ENCODE assay signal across 10 mouse cellular contexts in genomic region chr7:126781661-126782370, GRCm38 (mm10). TPM values are rescaled to one million over a fixed set of nuclear protein-coding genes. Genes with fewer than 3 reads are reported as not detected.
DNase-seq lines count a peak whose midpoint lies in the region; ATAC-seq and TF ChIP-seq lines count a peak whose summit lies in the region.
"Had no signal": no experiment of that assay in that cellular context is flagged by ENCODE, and none has a peak within 500 bp of the region (broad histone marks: within the 10 kb centered on the region; RNA-seq: fewer than 3 reads in every experiment).

No protein-coding gene starts in this region.

- peak; percentile 55 for DNase-seq in cerebellum, adult 9-11 months
- DNase-seq in cerebellum, postnatal 36 days: no peak
- no peak for DNase-seq in CH12.LX (ENCODE audit: extremely low read depth)
- DNase-seq in hindbrain, embryonic 10.5 days (ENCODE audit: low spot score): peak; percentile 9
- no peak for DNase-seq in frontal cortex, postnatal 14 days (ENCODE audit: low spot score in 2 of 2)
- DNase-seq in spleen, postnatal 14 days (ENCODE audit: low spot score in 2 of 2): no peak
- DNase-seq: kidney, adult 9 months had no signal

- H3K27ac ChIP-seq in CH12.LX (ENCODE audit: insufficient read depth, low read depth): no peak overlapping the region; the same call in 1 of the 2 replicates
- peak overlapping the region; percentile 87 for H3K27ac ChIP-seq in hindbrain, embryonic 10.5 days
- H3K27ac ChIP-seq in liver, embryonic 15.5 days (replicated peaks): peak overlapping the region; percentile 42

- H3K9ac ChIP-seq in CH12.LX (ENCODE audit: insufficient read depth, low read depth): no peak overlapping the region
- H3K9ac ChIP-seq in liver, embryonic 15.5 days: no peak overlapping the region

- H3K36me3 ChIP-seq in CH12.LX (replicated peaks in 1 of 2; ENCODE audit: control insufficient read depth in 1 of 2, insufficient read depth in 1 of 2, low read length in 1 of 2): peaks cover 77 to 89% of the 10 kb centered on the region in 2 experiments
- peaks cover 42% of the 10 kb centered on the region for H3K36me3 ChIP-seq in hindbrain, embryonic 10.5 days
- H3K36me3 ChIP-seq in liver, embryonic 15.5 days (replicated peaks): peaks cover 57% of the 10 kb centered on the region

- H3K79me2 ChIP-seq in CH12.LX (replicated peaks; ENCODE audit: control insufficient read depth, extremely low read depth, insufficient read depth, poor library complexity, severe bottlenecking): peaks cover 2% of the 10 kb centered on the region; the same call in 1 of the 2 replicates

- TF ChIP-seq CTCF in CH12.LX (conservative IDR thresholded peaks at IDR 0.05 in 1 of 2, IDR thresholded peaks at IDR 0.05 in 1 of 2; ENCODE audit: low read depth in 2 of 2, low read length in 2 of 2): no peak

- peaks cover 5% of the 10 kb centered on the region for H3K9me3 ChIP-seq in CH12.LX (replicated peaks; ENCODE audit: low read length)
- H3K9me3 ChIP-seq in hindbrain, embryonic 10.5 days: no peaks in the 10 kb centered on the region
- H3K9me3 ChIP-seq in liver, embryonic 15.5 days (replicated peaks): no peaks in the 10 kb centered on the region
- H3K9me3 ChIP-seq: megakaryocyte, embryonic 14.5 days had no signal

- WGBS in hindbrain, embryonic 10.5 days: 38% methylated on average over 11 of the region's 11 CpGs
- 56% methylated on average over 11 of the region's 11 CpGs for WGBS in liver, embryonic 15.5 days (ENCODE audit: insufficient replicate concordance)

- TF ChIP-seq RAD21 in CH12.LX (IDR thresholded peaks at IDR 0.05; ENCODE audit: low read depth, low read length): no peak

- no peak overlapping the region for H3K4me2 ChIP-seq in CH12.LX (ENCODE audit: insufficient read depth, low read depth, poor library complexity, severe bottlenecking)
- H3K4me2 ChIP-seq in liver, embryonic 15.5 days: no peak overlapping the region

- H3K4me1 ChIP-seq in CH12.LX (ENCODE audit: control insufficient read depth in 1 of 2, insufficient read depth in 2 of 2): peaks cover 11 to 69% of the 10 kb centered on the region in 2 experiments
- H3K4me1 ChIP-seq in hindbrain, embryonic 10.5 days (replicated peaks): peaks cover 55% of the 10 kb centered on the region
- H3K4me1 ChIP-seq in liver, embryonic 15.5 days (replicated peaks): peaks cover 60% of the 10 kb centered on the region

- TF ChIP-seq EP300 in CH12.LX (IDR thresholded peaks at IDR 0.05; ENCODE audit: low read length): no peak

- dilution Hi-C loops in CH12.LX (cut with MboI; ENCODE audit: extremely low pct_ligation_motif_present, extremely low pct_unique_long_range_greater_than_20kb, low sequenced_read_pairs): no loop called here

- in situ Hi-C loops in CH12.LX (cut with MboI; ENCODE audit: low pct_ligation_motif_present, low pct_unique_long_range_greater_than_20kb, low sequenced_read_pairs): loop anchor here (5.0 kb wide), 3 partner anchors 80 to 995 kb away; partner anchors contain the start of gene Setd1a

- no peak for ATAC-seq in liver, embryonic 15.5 days (ENCODE audit: insufficient read depth)
- no peak for ATAC-seq in CD4-positive, CD25-positive, alpha-beta regulatory T cell, adult 4 months

- H3K4me3 ChIP-seq in CH12.LX (replicated peaks in 1 of 3; ENCODE audit: low read depth in 2 of 3, low read length in 2 of 3, poor library complexity in 1 of 3): peak overlapping the region in 1 of 3 experiments; percentile 34
- peak overlapping the region; percentile 57; the same call in 1 of the 2 replicates for H3K4me3 ChIP-seq in hindbrain, embryonic 10.5 days
- H3K4me3 ChIP-seq in liver, embryonic 15.5 days (replicated peaks): no peak overlapping the region
- H3K4me3 ChIP-seq: megakaryocyte, embryonic 14.5 days had no signal

- no peaks in the 10 kb centered on the region for H3K27me3 ChIP-seq in CH12.LX (replicated peaks)
- H3K27me3 ChIP-seq in hindbrain, embryonic 10.5 days (ENCODE audit: insufficient read depth, poor library complexity, severe bottlenecking): no peaks in the 10 kb centered on the region
- no peaks in the 10 kb centered on the region for H3K27me3 ChIP-seq in liver, embryonic 15.5 days
- H3K27me3 ChIP-seq: megakaryocyte, embryonic 14.5 days had no signal

- TF ChIP-seq POLR2A in CH12.LX (IDR thresholded peaks at IDR 0.05; ENCODE audit: low read depth, low read length): 0 out of 2 replicates have a peak, but pooled peaks have one; percentile 8

TF ChIP-seq in CH12.LX, 34 proteins besides CTCF, POLR2A, EP300 and RAD21:
- no peak for TF ChIP-seq MEF2A (IDR thresholded peaks at IDR 0.05; ENCODE audit: borderline replicate concordance, low read depth, low read length)
- TF ChIP-seq ZKSCAN1 (IDR thresholded peaks at IDR 0.05; ENCODE audit: borderline replicate concordance, low read depth, low read length): no peak
- TF ChIP-seq HCFC1 (IDR thresholded peaks at IDR 0.05; ENCODE audit: low read depth, low read length): no peak
- TF ChIP-seq MAZ (IDR thresholded peaks at IDR 0.05; ENCODE audit: low read depth, low read length): no peak
- no peak for TF ChIP-seq SMC3 (IDR thresholded peaks at IDR 0.05; ENCODE audit: low read depth, low read length)
- no peak for TF ChIP-seq UBTF (IDR thresholded peaks at IDR 0.05; ENCODE audit: low read depth, low read length)
- TF ChIP-seq PAX5 (IDR thresholded peaks at IDR 0.05; ENCODE audit: low read length): no peak
- TF ChIP-seq BHLHE40 (IDR thresholded peaks at IDR 0.05; ENCODE audit: low read depth, low read length): no peak
- no peak for TF ChIP-seq IRF4 (IDR thresholded peaks at IDR 0.05; ENCODE audit: low read depth, low read length)

RNA-seq across cellular contexts. Expression of gene Tbx6, which starts 0.5 kb away (rescaled TPM):
- total RNA-seq in CH12.LX (2012; rRNA removed) (15.2 and 15.8 TPM in 2 replicates), CH12.LX (2014; rRNA removed) (12.3 and 12.8 TPM in 2 replicates)
- polyA plus RNA-seq in CH12.LX (2012; ENCODE audit: insufficient read length, low read depth): 29.2 and 31.5 TPM in 2 replicates
- polyA plus RNA-seq in hindbrain, embryonic 10.5 days (2016; fragmentation: Nextera tagmentation; extraction: Ambion mirVana): 0.22 and 0.47 TPM in 2 replicates
- 0.50 and 0.79 TPM in 2 replicates for polyA plus RNA-seq in liver, embryonic 15.5 days (2015; fragmentation: Nextera tagmentation; extraction: Ambion mirVana)
- 1 to 10 TPM; 5.9 to 7.5 TPM for polyA plus RNA-seq in CD4-positive, CD25-positive, alpha-beta regulatory T cell, adult 4 months (2017; shearing (Covaris generic))

RNA-seq across cellular contexts. Expression of gene Ypel3, which starts 5.1 kb away (rescaled TPM):
- 13.9 and 38.9 TPM in 2 replicates for total RNA-seq in CH12.LX (2012; rRNA removed)
- 26.0 and 33.9 TPM in 2 replicates for total RNA-seq in CH12.LX (2014; rRNA removed)
- polyA plus RNA-seq in CH12.LX (2012; ENCODE audit: insufficient read length, low read depth): 40.5 and 44.0 TPM in 2 replicates
- 51.3 and 89.7 TPM in 2 replicates for polyA plus RNA-seq in hindbrain, embryonic 10.5 days (2016; fragmentation: Nextera tagmentation; extraction: Ambion mirVana)
- polyA plus RNA-seq in liver, embryonic 15.5 days (2015; fragmentation: Nextera tagmentation; extraction: Ambion mirVana): 103 and 119 TPM in 2 replicates
- polyA plus RNA-seq in CD4-positive, CD25-positive, alpha-beta regulatory T cell, adult 4 months (2017; shearing (Covaris generic)): 10 to 100 TPM; 58.4 to 83.8 TPM

RNA-seq across cellular contexts. Expression of gene Ppp4c, which starts 10.5 kb away (rescaled TPM):
- total RNA-seq in CH12.LX (2012; rRNA removed) (201 and 213 TPM in 2 replicates), CH12.LX (2014; rRNA removed) (175 and 195 TPM in 2 replicates)
- polyA plus RNA-seq in CH12.LX (2012; ENCODE audit: insufficient read length, low read depth): 161 and 168 TPM in 2 replicates
- polyA plus RNA-seq in hindbrain, embryonic 10.5 days (2016; fragmentation: Nextera tagmentation; extraction: Ambion mirVana): 391 and 411 TPM in 2 replicates
- 107 and 113 TPM in 2 replicates for polyA plus RNA-seq in liver, embryonic 15.5 days (2015; fragmentation: Nextera tagmentation; extraction: Ambion mirVana)
- 100 to 1,000 TPM; 139 to 140 TPM for polyA plus RNA-seq in CD4-positive, CD25-positive, alpha-beta regulatory T cell, adult 4 months (2017; shearing (Covaris generic))

RNA-seq across cellular contexts. Expression of gene Fam57b, which starts 15.7 kb away (rescaled TPM):
- 0.30 TPM in 1 of 2 replicates, not detected in the other for total RNA-seq in CH12.LX (2012; rRNA removed)
- not detected in 2 replicates for total RNA-seq in CH12.LX (2014; rRNA removed)
- polyA plus RNA-seq in CH12.LX (2012; ENCODE audit: insufficient read length, low read depth): not detected in 2 replicates
- polyA plus RNA-seq in hindbrain, embryonic 10.5 days (2016; fragmentation: Nextera tagmentation; extraction: Ambion mirVana): 4.7 and 12.7 TPM in 2 replicates
- not detected in 2 replicates for polyA plus RNA-seq in liver, embryonic 15.5 days (2015; fragmentation: Nextera tagmentation; extraction: Ambion mirVana)
- polyA plus RNA-seq in CD4-positive, CD25-positive, alpha-beta regulatory T cell, adult 4 months (2017; shearing (Covaris generic)): not detected

RNA-seq across cellular contexts. Expression of gene Gdpd3, which starts 15.7 kb away (rescaled TPM):
- total RNA-seq in CH12.LX (2012; rRNA removed) (1.0 and 1.5 TPM in 2 replicates), CH12.LX (2014; rRNA removed) (0.63 and 1.3 TPM in 2 replicates)
- polyA plus RNA-seq in CH12.LX (2012; ENCODE audit: insufficient read length, low read depth): 1.6 and 2.2 TPM in 2 replicates
- polyA plus RNA-seq in hindbrain, embryonic 10.5 days (2016; fragmentation: Nextera tagmentation; extraction: Ambion mirVana): 0.55 and 1.3 TPM in 2 replicates
- 0.74 and 0.84 TPM in 2 replicates for polyA plus RNA-seq in liver, embryonic 15.5 days (2015; fragmentation: Nextera tagmentation; extraction: Ambion mirVana)
- polyA plus RNA-seq in CD4-positive, CD25-positive, alpha-beta regulatory T cell, adult 4 months (2017; shearing (Covaris generic)): 10 to 100 TPM; 13.9 to 17.4 TPM

Comparison
In these comparisons a context has a peak if more than half of its experiments do, and no peak if none do; other contexts are left out.
1. DNase-seq: peak in cerebellum, adult 9-11 months (single experiment) and hindbrain, embryonic 10.5 days (single experiment); none in cerebellum, postnatal 36 days (0 of 2), CH12.LX (single experiment), frontal cortex, postnatal 14 days (0 of 2) and spleen, postnatal 14 days (0 of 2).